Mouse (Mus musculus) forebrain, postnatal 0 days (tissue): ENCODE measurements at regions not wholly inside any gene's neighbourhood (a gene's known extent, or its start where the extent isn't known, plus 50 kb on each side); places are given as distances from the start of the nearest gene placed in this dataset.

Experiments used
- ATAC-seq: fragments of 200-750 bp; cut with Nextera tagmentation; 2 replicates; pipeline ENCODE4 v1.8.0; 2017; ENCODE audit warnings: mild to moderate bottlenecking, moderate library complexity
- DNase-seq: peaks from one replicate; pipeline ENCODE4 v3.0.0-alpha.2; 2015
- H3K27ac ChIP-seq: fragments of 300-500 bp; sonication (generic); 2 replicates; pipeline ENCODE4 v1.5.1; 2014; ENCODE audit warnings: low read depth, mild to moderate bottlenecking, antibody characterized with exemption, low read length, moderate library complexity, mixed read lengths
- H3K27me3 ChIP-seq: fragments of 300-500 bp; sonication (generic); 2 replicates; pipeline ENCODE4 v1.6.1; 2014; ENCODE audit warnings: mild to moderate bottlenecking, low read length, mixed read lengths; ENCODE audit not compliant: insufficient read depth
- H3K36me3 ChIP-seq: fragments of 300-500 bp; sonication (generic); 2 replicates; pipeline ENCODE4 v1.6.1; 2014; ENCODE audit warnings: mild to moderate bottlenecking, moderate library complexity; ENCODE audit not compliant: insufficient read depth
- H3K4me1 ChIP-seq: fragments of 300-500 bp; sonication (generic); 2 replicates; pipeline ENCODE4 v1.6.1; 2014; ENCODE audit warnings: antibody characterized with exemption; ENCODE audit not compliant: insufficient read depth
- H3K4me2 ChIP-seq: fragments of 300-500 bp; sonication (generic); 2 replicates; pipeline ENCODE4 v1.6.1; 2014; ENCODE audit warnings: low read depth, mild to moderate bottlenecking, moderate library complexity
- H3K4me3 ChIP-seq: fragments of 300-500 bp; sonication (generic); 2 replicates; pipeline ENCODE4 v1.5.1; 2014; ENCODE audit warnings: low read depth, low read length, mixed read lengths
- H3K9ac ChIP-seq: fragments of 300-500 bp; sonication (generic); 2 replicates; pipeline ENCODE4 v1.6.1; 2014; ENCODE audit warnings: mild to moderate bottlenecking
- H3K9me3 ChIP-seq: fragments of 300-500 bp; sonication (generic); 2 replicates; pipeline ENCODE4 v1.6.1; 2016; ENCODE audit warnings: low read length
- CTCF ChIP-seq: sonication (generic); IDR thresholded peaks from 2 replicates; pipeline ENCODE4 v1.5.1; 2016; ENCODE audit warnings: antibody characterized with exemption, control low read depth, low read depth
- WGBS: fragments of 180-500 bp; shearing (Covaris S2); extraction: QIAGEN DNeasy Blood & Tissue Kit; methylation state at CpG from one replicate; pipeline ENCODE4 v1.1.7; 2014; 5-methylcytosine and 5-hydroxymethylcytosine counted together

GRCm38 (mm10) chr14:80536044-80536745, 552.3 kb downstream of the Olfm4 start:
- no peak overlapping the region for H3K9ac ChIP-seq
- H3K36me3 ChIP-seq, result no peaks in the 10 kb centered on the region
- no peak for ATAC-seq
- TF ChIP-seq CTCF, result no peak
- no peak overlapping the region for H3K27ac ChIP-seq
- H3K4me3 ChIP-seq, result no peak overlapping the region
- no peaks in the 10 kb centered on the region for H3K9me3 ChIP-seq
- 22% methylated on average over 7 of the region's 7 CpGs for WGBS
- no peaks in the 10 kb centered on the region for H3K27me3 ChIP-seq
- DNase-seq, result peak; percentile 9
- H3K4me1 ChIP-seq, result no peaks in the 10 kb centered on the region
- no peak overlapping the region for H3K4me2 ChIP-seq

GRCm38 (mm10) chr14:80559950-80560349, 576.1 kb downstream of the Olfm4 start:
- Histone ChIP-seq H3K27ac (no peak overlapping the region), H3K36me3 (no peaks in the 10 kb centered on the region), H3K4me2 (no peak overlapping the region), H3K4me3 (no peak overlapping the region), H3K4me1 (no peaks in the 10 kb centered on the region), H3K9me3 (no peaks in the 10 kb centered on the region), H3K27me3 (no peaks in the 10 kb centered on the region), H3K9ac (no peak overlapping the region)
- TF ChIP-seq CTCF, result no peak
- no peak for DNase-seq
- ATAC-seq, result no peak
- WGBS, result 50% methylated on average over 11 of the region's 11 CpGs
